Mouse (Mus musculus) monocyte, adult 5-6 weeks (primary cell): ENCODE data around the gene Slc51a. TPM values are rescaled to one million over a fixed set of nuclear protein-coding genes. Genes with fewer than 3 reads are reported as not detected.
A peak's percentile ranks its signal among the peaks of the same experiment; 100 is the strongest.
"Not testable (repeated sequence)": the region's sequence is repeated elsewhere in the genome, so short reads cannot be mapped to it uniquely, and the experiment has no call there.

Source experiments
- ATAC-seq: fragments of 153-309, 156-312 bp; replicated peaks from 2 replicates; pipeline ENCODE4 v1.8.0; 2017; ENCODE audit warnings: mild to moderate bottlenecking; ENCODE audit not compliant: low TSS enrichment, insufficient number of reproducible peaks, severe bottlenecking, poor library complexity, low FRiP score
- total RNA-seq: library from RNA; stranded (forward); fragments of 200-1000, 200-491, 200-594 nt; gene quantifications from 3 replicates; pipeline ENCODE4 v1.2.3, GENCODE M21; 2017

Slc51a gene
- total RNA-seq, 1 experiment from 2014 or later: 0.48 TPM

DNA sequence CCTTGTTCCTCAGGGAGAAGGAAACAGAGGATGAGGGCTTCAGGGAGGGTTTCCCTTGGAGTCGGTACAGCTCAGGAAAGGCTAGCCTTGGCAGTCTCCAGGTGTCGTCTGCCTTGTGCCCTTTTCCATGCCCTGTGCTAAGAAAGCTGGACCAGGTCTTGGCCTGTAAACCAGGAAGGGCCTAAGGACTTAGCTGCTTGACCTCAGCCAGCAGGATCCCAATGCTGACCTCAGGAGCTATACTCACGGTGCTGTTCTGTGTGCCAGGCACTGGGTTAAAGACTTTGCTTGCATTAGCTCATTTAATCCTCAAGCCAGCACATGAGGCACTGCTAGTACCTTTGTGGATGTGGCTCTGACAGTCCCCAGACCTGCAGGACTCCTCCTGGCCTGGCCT, 23.7 kb upstream of the Slc51a start:
- ATAC-seq: no peak

DNA sequence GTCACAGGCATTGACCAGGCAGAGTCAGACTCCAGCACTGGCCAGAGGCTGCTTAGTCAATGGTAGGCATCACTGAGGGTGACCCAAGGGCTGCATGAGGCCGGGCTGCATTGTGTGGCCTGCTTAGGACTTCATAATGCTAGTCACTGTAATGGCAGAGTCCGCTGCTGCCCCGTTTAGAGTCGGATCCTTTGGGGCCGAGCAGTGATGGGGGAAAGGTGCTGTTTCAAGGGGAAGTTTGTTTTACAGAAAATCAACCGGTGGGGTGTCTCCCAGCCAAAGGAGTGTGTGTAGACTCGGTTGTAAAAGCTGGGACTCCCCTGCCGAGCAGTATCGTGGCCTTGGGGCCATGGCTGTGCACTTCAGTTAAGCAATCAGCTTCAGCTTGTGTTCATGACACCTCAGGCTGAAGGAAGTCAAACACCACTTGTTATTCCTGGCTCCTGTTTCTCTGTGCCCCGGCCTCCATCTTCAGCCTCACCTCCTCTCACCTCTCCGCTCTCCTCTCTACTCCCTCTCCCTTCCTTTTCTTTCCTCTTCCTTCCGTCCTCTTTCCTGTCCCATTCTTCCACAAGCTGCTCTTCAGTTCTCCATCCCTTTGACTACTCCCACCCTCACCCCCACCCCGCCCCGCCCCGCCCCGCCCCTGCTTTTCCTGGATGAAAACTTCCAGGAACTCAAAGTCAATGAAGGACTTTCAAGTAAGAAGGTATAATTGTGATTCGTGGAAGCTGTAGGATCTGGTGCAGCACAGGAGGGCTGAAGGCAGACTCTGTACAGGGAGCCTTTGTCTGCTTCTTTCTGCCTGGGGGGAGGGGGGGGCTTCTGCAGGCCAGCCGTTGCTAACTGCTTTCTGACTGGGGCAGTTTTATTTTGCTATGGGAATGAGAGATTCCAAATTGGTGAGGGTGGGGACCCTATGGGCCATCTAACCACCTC, 23.0 kb upstream of the Slc51a start:
- ATAC-seq: no peak

DNA sequence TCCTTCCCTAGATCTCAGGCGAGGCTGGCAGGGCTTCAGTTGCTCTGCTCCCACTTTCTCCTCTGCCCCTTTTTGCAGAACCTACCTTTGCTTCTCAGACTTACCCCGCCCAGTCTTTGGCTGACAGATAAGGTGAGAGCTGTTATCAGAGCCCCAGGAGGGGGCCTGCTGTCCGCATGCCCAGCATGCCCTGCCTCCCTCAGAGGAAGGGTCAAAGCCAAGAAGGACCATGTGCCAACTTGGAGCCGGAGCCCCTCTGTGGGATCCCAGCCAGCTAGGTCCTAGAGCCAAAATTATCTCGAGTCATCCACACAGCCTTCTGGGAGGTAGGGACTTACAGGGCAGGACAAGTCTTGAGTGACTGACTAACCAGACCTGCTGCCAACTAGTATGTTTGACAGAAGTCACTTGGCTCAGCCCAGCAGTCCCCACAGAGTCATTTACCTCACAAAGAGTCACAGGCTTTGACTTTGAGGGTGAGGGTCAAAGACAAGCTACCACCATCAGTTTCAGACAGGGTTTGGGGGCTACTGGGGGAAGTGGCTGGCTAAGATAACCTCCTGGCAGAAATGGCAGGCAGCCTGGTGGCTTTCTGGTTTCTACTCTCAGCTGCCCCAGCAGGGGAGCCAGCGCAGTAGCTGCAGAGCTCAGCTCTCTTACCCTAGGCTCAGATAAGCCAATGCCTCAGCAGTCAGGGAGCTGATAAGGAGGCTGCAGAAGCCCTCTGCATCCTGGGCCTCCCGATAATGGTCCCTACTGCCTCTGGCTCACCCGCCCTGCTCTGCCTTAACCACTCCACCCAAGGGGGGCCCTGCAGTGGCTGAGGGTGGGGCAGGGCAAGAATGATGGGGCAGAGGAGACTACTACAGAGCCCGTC, 21.6 kb upstream of the Slc51a start:
- no peak for ATAC-seq

DNA sequence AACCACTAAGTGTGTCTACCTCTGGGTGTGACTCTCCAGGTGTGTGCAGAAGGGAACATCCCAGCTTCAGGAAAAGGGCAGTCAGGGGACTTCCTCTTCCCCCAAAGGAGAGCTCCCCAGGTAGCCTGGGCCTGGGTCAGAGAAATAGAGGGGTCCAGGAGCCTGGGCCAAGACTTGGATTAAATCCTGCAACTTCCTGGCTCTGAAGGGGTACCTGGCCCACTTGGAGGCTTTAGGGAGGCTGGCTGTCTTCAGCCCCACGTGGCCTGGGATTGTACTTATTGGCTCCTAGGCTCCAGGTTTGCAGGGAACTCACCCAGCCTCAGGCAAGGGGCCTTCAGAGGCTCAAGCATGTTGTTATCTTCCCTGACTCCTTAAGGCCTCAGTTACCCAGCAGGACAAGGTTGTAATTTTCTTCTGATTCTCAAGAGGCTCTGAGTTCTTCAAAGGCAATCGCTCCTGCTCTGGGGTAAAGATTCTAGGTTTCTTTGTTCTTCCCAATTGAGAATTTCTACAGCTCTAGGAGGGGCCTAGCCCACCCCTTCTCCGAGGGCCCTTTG, 20.9 kb upstream of the Slc51a start:
- ATAC-seq: no peak

DNA sequence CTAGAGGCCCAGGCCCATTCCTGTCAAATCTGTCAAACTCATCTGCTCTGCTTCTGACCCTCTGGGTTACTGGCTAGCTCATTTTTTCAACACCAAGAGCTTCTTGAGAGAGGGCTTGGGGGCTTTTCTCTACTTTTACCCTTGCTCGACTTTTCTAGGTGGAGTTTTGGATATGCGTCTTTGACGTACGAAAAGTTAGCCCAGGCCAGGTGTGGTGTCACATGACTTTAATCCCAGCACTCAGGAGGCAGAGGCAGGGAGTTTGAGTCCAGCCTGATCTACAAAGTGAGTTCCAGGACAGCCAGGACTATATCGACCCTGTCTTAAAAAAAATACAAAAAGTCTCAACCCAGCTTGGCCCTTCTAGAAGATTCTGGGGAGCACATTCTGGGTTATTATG, 20.4 kb upstream of the Slc51a start:
- no peak for ATAC-seq

DNA sequence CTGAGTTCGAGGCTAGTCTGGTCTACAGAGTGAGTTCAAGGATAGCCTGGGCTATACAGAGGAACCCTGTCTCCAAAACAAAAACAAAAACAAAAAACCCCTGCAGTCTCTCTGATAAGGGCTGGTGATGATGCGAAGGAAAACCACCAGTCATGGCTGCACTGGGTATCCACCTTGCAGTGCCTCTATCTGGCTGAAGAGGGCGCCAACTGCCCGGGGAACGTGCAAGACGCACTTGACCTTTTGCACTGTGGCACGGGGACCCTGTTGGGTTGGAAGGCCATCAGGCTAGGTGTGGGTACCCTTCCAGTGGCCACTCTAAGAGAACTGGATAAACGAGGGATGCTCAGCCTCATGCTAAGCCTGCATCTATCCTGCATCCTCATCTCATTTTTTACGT, 19.7 kb upstream of the Slc51a start:
- 0 out of 2 replicates have a peak, but pooled peaks have one; percentile 51 for ATAC-seq

DNA sequence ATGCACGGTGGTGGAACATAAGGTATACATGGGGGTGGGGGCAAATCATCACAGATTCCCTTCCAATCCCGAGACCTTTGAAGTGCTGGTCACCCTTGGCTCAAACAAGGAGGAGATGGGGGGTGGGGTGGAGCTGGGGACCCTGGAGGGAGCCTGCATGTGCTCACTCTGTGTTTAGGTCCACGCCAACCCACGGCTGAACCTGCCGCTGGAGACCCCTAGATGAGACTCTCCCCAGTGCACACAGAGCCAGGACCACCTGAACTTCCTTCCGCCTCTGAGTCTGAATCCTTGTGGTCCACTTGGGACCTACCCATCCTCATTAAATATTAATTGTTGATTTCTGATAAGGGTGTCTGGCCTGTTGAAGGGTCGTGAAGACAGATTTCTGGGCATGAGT, 19.2 kb upstream of the Slc51a start:
- no peak for ATAC-seq

DNA sequence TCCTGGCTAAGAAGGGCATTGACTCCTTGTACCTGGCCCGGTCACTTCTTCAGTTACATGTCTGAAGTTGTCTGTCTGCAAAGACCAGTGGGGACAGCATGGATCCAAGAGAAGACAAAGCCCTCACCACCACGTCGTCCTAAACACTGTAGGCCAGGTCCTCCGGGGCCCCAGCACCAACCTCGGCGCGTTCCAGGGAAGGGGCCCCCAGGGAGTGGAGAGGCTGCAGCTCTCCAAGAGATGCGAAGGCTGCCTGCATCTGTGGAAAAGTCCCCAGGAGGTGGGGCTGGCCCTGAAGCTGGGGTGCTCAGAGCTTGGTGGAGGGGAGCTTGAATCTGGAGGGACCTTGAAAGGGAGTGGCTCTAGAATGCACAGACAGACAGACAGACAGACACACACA, 18.6 kb upstream of the Slc51a start:
- ATAC-seq: no peak

DNA sequence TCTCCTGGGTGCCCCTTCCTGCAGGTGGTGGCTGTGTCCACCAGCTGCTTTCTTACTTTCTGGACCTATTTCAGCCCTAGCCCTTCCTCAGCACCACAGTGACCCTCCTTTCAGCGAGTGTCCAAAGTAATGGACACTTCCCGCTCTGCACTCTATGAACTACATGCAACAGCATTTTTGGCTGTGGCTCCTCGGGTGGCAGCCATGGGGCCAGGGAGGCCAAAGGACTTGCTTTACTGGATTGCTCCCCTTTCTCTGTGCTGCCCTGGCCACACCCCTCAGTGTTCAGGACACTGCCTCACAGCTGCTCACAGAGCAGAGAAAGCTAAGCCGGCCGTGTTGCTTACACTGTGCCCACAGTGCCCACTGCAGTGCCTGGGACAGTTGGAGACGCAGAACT, 16.0 kb upstream of the Slc51a start:
- no peak for ATAC-seq

DNA sequence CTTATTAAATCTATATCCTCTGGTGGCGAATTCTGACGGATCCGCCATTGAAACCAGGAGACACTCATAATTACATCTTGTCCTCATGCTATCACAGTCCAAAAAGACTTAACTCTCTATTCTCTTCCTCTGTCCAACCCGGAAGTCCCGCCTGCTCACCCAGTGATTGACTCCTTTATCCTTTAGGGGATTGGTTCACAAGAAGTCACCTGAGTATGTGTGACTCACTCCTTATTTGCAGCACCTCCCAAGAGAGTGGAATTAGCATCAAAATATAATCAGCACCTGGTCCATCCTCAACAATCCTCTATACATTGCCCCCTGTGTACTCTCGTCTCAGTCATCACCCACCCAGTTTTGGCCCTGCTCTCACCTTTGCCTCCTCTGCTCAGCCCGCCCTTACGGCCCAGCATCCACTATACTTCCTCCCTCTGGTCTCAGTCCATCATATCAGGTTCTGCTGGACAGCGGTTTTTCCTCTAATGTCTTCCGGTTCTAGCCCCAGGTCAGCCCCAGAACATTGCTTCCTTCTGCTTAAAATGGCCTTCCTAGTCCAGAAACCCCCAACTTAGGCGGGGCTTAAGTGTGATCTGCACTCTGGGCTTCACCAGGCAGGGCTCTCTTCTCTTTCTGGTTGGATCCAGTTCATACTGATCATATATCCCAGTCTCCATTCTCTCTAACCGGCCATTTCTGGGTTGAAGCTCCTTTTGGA, 15.1 kb upstream of the Slc51a start:
- no peak for ATAC-seq

DNA sequence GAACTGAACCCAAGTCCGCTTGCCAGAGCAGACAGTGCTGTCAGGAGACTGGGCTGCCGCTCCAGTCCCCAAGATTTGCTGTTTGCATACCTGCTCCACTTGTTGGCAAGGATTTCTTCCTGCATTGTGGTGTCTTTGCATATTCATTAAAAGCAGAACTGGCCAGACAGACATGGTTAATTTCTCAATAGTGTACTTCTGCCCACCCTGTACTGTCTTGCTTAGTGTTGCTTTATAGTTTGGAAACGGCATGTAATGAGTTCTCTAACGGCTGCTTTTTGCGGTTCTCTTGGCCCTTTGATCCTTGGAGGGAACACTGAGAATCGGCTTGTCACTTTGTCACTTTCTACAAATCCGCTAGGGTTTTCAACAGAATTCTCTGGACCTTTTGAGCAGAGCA, 13.8 kb upstream of the Slc51a start:
- ATAC-seq: no peak

DNA sequence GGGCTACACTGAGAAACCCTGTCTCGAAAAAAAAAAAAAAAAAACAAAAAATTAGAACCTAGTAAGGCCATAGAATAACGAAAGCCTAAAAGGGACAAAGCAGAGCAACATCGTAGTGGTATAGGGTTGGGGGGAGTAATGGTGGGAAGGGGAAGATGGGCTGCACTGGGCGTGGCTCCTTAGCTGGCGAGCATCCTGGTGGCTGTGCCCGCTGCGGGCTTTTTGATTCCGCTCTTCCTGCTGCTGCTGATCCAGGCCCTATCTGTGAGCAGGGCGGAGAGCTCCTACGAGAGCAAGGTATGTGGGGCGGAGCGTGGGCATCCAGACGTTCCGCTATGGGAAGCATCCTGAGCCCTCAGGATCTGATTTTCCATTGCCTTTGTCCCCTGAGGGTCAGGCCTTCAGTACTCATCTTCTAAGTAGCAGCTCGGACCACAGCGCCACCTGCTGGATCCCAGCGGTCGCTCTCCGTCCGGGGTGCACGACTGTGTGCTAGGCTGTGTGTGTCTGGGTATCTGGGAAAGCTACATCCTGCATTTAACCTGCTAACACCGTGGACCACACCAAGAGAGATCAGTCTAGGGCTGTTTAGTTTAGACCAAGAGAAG, 11.9 kb upstream of the Slc51a start:
- ATAC-seq: peak; percentile 83

DNA sequence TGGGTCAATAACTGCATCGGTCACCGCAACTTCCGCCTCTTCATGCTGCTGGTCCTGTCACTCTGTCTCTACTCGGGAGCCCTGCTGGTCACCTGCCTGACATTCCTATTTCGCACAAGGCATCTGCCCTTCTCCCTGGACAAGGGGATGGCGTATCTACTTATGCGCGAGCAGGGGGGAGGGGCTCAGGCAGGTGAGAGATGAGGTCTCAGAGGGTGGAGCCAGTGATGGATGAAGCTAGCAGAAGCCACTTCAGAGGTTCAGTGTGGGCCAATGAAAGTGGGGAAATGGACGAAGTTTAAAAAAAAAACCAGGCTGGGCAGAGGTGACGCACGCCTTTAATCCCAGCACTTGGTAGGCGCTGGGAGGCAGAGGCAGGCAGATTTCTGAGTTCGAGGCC, 11.3 kb upstream of the Slc51a start:
- ATAC-seq: no peak

DNA sequence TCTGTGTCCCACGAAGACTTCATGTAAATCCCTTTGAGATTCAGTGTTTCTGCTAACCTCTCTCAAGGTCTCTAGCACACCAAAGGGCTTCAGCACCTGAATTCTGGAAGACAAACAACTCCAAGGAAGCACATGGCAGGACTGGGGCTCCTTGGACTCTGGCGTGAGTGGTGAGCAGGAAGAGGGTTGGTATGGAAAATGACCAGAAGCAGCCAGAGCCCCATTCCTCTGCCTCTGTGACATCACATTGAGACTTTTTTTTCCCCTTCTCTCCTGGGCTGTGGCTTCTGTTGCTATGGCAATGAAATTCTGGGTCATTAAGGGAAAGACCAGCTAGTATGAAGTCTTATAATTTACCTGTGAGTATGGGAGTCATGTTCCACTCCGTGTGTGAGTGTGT, 8.3 kb upstream of the Slc51a start, which contains the start of gene Zdhhc19:
TSS of gene Zdhhc19 (plus strand) at position 301 of the 400 bp plus-strand sequence.
- ATAC-seq: no peak

DNA sequence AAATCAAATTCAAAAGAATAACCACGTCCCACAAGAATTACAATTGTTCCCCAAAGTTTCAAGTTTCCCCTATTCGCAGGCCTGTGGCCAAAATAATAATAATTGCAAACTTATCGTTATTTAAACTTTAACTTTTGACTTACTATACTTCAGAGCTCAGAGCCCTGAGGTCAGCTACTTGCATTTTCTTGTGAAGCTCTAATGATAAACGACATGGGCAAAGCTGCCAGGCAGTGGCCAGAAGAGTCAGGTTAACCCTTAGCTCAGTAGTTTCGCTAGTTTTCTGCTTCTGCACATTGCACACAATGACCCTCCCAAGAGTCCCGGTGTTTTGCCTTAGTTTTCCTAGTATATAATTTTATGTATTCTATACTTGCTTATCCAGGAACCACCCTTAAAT, 6.7 kb upstream of the Slc51a start:
- not testable (repeated sequence) for ATAC-seq

DNA sequence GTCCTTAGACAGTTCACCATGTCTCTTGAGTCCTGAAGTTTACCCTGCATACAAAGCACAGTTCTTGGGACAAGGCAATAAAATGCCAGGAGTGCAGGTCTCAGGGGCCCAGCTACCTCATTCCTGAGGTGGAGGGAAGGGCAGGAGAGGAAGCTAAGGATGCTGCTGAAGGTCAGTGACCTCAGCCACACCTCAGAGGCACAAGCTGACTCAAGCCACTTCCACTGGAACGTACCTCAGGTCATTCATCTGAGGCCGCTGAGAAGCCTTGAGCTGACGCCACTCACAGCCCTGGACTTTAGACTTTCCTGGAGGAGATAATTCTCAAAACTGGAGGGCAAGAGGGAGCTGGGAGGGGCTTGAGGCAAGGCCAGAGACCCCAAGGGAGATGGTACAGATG, 1.3 kb upstream of the Slc51a start:
- no peak for ATAC-seq

DNA sequence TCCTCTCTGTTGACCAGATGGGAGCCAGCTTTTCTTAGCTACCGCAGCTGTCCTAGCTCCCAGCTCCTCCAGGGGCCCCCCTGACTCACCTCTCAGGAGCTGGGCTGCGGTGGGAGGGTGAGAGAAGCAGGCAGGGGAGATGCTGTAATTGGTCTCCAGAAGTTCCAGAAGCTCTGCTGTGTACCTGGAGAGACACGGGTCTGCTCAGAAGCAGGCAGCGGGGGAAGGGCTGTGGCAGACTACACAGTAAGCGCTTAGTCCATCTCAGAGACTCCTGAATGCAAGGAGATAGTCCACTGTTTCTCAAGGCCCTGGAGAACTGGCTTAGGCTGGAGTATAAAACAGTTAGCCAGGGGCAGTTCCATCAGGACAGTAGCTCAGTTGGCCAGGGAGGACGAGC, 1.6 kb downstream of the Slc51a start:
- ATAC-seq: no peak

DNA sequence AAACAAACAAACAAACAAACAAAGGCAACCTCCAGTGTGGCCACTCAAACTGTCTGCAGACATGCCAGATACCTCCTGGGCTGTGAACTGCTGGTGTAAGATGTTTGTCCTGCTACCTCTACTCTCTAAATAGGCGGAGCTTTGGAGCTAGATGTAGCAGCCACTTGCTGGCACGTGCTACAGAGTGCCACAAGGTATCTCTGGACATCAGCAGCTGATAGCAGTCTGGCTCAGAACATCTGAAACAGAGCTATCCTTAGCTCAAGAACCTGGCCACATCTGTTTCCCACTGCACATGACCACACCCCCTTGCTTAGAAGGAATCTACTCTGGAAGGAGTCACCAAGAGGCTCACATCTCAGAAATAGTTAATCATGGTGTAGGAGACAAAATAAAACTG, 2.5 kb downstream of the Slc51a start:
- ATAC-seq: no peak
